Mouse (Mus musculus): ENCODE measurements around the gene Mrpl10. TPM values are rescaled to one million over a fixed set of nuclear protein-coding genes. Genes with fewer than 3 reads are reported as not detected.

Mrpl10 gene
- 63.4 and 66.9 TPM in 2 replicates for polyA plus RNA-seq (2015; fragmentation: Nextera tagmentation; extraction: Ambion mirVana)

DNA sequence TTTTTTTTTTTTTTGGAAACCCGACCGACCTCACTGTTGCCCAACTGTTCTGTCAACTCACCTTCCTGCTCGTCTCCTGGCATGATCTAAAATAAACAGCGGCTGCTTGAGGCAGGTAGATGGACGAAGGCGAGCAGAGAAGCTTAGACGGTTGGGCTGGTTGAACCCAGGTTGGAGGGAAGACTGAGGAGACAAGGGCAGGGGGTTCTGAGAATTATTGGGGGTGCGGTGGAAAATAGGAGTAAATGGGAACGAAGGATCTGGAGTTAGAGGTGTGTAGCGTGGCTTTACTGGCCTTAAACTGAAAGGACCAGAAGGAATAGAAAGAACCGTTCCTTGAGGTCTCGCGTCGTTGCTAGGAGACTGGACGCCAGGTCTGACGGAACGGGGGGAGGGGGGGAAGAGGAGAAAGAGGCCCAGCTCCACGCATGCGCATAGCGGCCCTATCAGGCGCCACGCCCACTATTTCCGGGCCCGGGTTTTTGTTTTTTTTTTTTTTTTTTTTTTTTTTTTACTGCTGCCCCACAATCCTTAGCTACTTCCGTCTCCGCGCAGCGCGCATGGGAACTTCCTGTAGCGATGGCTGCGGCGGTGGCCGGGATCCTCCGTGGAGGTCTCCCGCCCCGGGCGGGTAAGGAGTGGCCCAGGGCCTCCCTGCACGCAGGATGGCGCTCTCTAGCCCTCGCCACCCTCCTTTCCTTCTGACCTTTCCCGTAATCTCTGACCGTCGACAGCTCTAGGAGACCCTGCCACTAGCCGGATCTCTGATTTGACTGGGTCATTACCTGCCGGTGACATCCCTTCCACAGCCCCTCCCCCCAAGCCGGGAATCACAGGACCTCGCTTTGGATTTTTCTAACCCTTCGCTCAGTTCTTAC, at the start of gene Mrpl10, which contains the start of gene Lrrc46:
Mrpl10 (plus strand) TSS at position 539 of the 878 bp plus-strand sequence.
Lrrc46 (minus strand) TSS at position 386 of the 878 bp plus-strand sequence.
- Histone ChIP-seq H3K27me3 (replicated peaks; ENCODE audit: control insufficient read depth, insufficient read depth, low read length) (no peaks in the 10 kb centered on the region), H3K27ac (ENCODE audit: low read depth, low read length) (peak within 1 kb of the TSS; percentile 76), H3K9ac (ENCODE audit: low read depth, low read length) (peak within 1 kb of the TSS; percentile 90), H3K4me3 (ENCODE audit: low read length) (peak within 1 kb of the TSS; percentile 82), H3K36me3 (ENCODE audit: control insufficient read depth, insufficient read depth, low read length) (peaks cover 5% of the 10 kb centered on the region), H3K4me2 (ENCODE audit: low read length) (peak within 1 kb of the TSS; percentile 88), H3K4me1 (ENCODE audit: control insufficient read depth, insufficient read depth, low read depth, low read length) (peaks cover 9% of the 10 kb centered on the region), H3K9me3 (ENCODE audit: control insufficient read depth, low read length) (no peaks in the 10 kb centered on the region)
- ATAC-seq, result peak; percentile 93
- under 1% methylated on average over 48 of the region's 48 CpGs for WGBS

DNA sequence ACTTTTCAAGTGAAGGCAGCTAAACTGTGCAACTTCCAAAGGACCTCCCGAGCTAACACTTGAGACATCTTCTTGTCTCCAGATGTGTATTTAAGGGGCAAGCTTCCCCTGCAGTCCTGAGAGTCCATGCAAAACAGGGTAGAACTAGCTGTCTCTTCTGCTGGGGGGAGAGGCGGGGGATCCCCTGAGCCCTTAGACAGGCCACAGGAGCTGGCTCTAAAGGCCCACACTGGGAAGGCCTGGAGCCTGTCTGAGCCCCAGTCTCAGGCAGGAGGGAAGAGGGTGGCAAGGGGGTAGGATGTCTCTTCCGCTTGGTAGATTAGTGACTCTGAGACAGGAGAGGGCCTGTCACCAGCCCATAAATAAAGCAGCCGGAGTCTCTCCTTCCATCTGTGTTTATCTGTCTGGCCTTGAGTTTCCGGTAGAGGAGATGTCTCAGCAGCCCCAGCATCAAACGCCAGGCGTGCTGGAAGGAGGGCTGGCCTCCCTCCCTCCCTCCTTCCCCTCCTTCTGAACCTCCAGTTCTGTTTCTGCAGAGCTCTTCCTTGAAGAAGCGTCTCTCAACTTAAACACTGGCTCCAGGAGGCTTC, 48.5 kb upstream of the Mrpl10 start:
- Histone ChIP-seq H3K4me3 (ENCODE audit: low read length) (no peak overlapping the region), H3K36me3 (ENCODE audit: control insufficient read depth, insufficient read depth, low read length) (no peaks in the 10 kb centered on the region), H3K9ac (ENCODE audit: low read depth, low read length) (no peak overlapping the region), H3K27ac (ENCODE audit: low read depth, low read length) (no peak overlapping the region), H3K4me1 (ENCODE audit: control insufficient read depth, insufficient read depth, low read depth, low read length) (peaks cover 12% of the 10 kb centered on the region), H3K4me2 (ENCODE audit: low read length) (no peak overlapping the region), H3K9me3 (ENCODE audit: control insufficient read depth, low read length) (no peaks in the 10 kb centered on the region), H3K27me3 (replicated peaks; ENCODE audit: control insufficient read depth, insufficient read depth, low read length) (no peaks in the 10 kb centered on the region)
- ATAC-seq, result no peak
- 62% methylated on average over 8 of the region's 8 CpGs for WGBS

DNA sequence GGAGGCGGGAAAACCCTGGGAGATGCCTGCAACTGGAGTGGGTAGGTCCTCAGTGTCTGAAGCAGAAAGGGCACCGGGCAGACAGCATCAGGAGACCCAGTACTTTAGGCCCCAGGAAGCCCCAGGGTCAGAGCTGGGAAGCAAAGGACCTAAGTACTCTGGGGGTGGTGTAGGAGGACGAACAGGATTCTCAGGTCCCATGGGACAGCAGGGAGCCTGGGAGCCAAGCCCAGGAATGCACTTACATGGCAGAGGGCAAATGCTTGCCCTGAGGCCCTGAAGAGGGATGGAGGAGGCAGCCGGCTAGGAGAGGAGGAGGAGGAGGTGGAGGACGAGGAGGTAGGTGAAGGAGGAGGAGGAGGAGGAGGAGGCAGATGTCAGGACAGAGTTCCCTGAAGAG, 46.3 kb upstream of the Mrpl10 start:
- Histone ChIP-seq H3K9me3 (ENCODE audit: control insufficient read depth, low read length) (no peaks in the 10 kb centered on the region), H3K4me2 (ENCODE audit: low read length) (no peak overlapping the region), H3K36me3 (ENCODE audit: control insufficient read depth, insufficient read depth, low read length) (no peaks in the 10 kb centered on the region), H3K27me3 (replicated peaks; ENCODE audit: control insufficient read depth, insufficient read depth, low read length) (no peaks in the 10 kb centered on the region), H3K27ac (ENCODE audit: low read depth, low read length) (no peak overlapping the region), H3K4me3 (ENCODE audit: low read length) (no peak overlapping the region), H3K9ac (ENCODE audit: low read depth, low read length) (no peak overlapping the region), H3K4me1 (ENCODE audit: control insufficient read depth, insufficient read depth, low read depth, low read length) (peaks cover 7% of the 10 kb centered on the region)
- no peak for ATAC-seq
- 30% methylated on average over 5 of the region's 5 CpGs for WGBS

DNA sequence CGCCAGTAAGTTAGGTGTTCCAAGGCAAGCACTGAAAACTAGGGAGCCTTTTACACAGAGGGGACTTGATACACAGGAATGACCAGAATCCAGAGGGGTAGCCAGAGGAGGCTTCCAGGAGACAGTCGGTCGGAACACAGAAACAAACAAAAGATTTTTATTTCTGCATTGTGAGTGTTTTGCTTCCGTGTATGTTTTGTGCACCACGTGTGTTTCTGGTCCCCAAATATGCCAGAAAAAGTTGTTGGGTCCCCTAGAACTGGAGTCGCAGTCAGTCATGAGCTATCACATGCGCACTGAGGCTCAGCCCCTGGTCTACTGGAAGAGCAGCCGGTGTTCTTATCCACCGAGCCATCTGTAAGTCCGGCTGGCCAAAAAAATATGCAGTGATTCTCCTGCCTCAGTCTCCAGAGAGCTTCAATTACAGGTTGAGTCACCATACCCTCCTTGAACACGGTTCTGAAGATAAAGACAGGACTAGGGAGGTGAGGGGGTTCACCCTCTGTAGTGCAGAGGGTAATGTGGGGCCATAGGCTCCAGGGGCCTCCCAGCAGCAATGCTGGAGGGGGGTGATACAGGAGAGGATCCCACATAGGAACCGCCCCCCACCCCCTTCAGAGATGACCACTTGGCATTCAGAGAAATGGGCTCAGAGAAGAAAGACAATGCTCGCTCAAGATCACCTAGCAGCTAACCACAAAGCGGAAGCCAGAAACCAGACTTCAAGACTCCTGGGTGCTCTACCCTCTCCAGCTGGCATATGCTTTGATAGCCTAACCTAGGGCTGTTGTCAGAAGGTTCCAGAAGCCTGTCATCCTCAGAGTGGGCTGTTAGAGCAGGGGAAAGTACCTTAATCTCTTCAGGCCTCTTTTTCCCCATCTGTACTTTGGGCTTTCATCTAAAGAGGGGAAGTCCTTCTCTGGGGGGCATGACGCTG, 45.3 kb upstream of the Mrpl10 start:
- ATAC-seq, result no peak
- whole genome bisulfite sequencing, result 79% methylated on average over 15 of the region's 15 CpGs
- H3K36me3 ChIP-seq (ENCODE audit: control insufficient read depth, insufficient read depth, low read length), result no peaks in the 10 kb centered on the region
- no peak overlapping the region for H3K4me3 ChIP-seq (ENCODE audit: low read length)
- H3K27me3 ChIP-seq (replicated peaks; ENCODE audit: control insufficient read depth, insufficient read depth, low read length), result no peaks in the 10 kb centered on the region; the same call in 1 of the 2 replicates
- H3K4me2 ChIP-seq (ENCODE audit: low read length), result no peak overlapping the region
- no peaks in the 10 kb centered on the region for H3K9me3 ChIP-seq (ENCODE audit: control insufficient read depth, low read length)
- no peak overlapping the region for H3K27ac ChIP-seq (ENCODE audit: low read depth, low read length)
- no peak overlapping the region for H3K9ac ChIP-seq (ENCODE audit: low read depth, low read length)
- peaks cover 7% of the 10 kb centered on the region for H3K4me1 ChIP-seq (ENCODE audit: control insufficient read depth, insufficient read depth, low read depth, low read length)

DNA sequence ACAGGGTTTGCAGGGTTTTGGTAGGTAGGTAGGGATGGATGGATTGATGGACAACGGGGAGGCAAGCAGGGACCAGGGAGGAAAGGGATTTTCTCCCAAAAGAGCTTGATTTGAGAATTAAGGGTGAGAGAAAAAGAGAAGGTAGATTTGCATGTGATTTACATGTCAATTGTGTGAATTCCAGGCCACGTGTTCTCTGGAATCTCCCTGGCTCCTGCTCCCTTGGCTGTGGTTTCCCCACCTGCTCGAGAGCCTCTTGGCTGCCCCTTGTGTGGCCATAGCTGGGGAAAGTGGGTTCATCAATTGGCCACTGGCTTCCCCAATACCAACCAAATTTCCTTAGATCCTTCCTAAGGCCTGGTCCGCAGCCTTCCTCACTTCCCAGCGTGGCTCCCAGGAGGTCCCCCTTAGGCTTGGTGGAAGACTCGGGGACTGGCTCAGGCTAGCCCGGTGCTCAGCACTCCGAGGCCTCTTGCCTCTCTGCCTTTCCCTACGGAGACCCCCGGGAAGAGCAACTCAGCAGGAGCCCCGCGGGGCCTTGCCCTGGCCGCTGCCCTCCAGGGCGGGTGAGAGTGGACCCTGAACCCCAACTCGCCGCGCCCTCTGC, 44.5 kb upstream of the Mrpl10 start:
- Histone ChIP-seq H3K36me3 (ENCODE audit: control insufficient read depth, insufficient read depth, low read length) (no peaks in the 10 kb centered on the region), H3K27ac (ENCODE audit: low read depth, low read length) (no peak overlapping the region), H3K4me2 (ENCODE audit: low read length) (peak overlapping the region; percentile 63), H3K9ac (ENCODE audit: low read depth, low read length) (peak overlapping the region; percentile 67), H3K27me3 (replicated peaks; ENCODE audit: control insufficient read depth, insufficient read depth, low read length) (no peaks in the 10 kb centered on the region; the same call in 1 of the 2 replicates), H3K4me3 (ENCODE audit: low read length) (peak overlapping the region; percentile 36), H3K9me3 (ENCODE audit: control insufficient read depth, low read length) (no peaks in the 10 kb centered on the region), H3K4me1 (ENCODE audit: control insufficient read depth, insufficient read depth, low read depth, low read length) (peaks cover 7% of the 10 kb centered on the region)
- 9% methylated on average over 17 of the region's 17 CpGs for WGBS
- ATAC-seq, result no peak

DNA sequence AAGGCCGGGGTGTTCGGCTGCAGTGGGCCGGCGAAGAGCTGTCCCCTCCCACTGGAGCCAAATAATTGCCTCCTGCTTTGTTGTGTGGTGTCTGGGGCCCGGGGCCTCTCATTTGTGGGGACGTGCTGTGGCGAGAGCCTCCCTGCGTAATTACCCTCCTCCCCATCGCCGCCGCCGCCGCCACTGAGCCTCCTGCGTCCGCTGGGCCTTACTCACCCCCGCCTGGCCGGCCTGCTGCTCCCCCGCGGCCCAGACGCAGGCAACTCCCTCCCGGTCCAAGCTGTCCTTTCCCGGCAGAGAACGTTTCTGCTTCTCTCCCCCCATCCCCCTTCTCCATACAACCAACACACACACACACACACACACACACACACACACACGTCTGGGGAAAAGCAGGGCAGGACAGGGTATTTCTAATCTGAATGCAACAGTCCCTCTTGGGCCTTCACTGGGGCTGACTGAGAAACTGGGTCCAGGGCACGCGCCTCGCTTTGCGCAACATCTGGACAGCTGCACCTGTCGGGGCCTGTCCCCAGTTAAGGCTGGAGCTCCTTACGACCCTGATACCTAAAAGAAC, 43.9 kb upstream of the Mrpl10 start:
- Histone ChIP-seq H3K27ac (ENCODE audit: low read depth, low read length) (no peak overlapping the region), H3K27me3 (replicated peaks; ENCODE audit: control insufficient read depth, insufficient read depth, low read length) (no peaks in the 10 kb centered on the region; the same call in 1 of the 2 replicates), H3K4me1 (ENCODE audit: control insufficient read depth, insufficient read depth, low read depth, low read length) (peaks cover 7% of the 10 kb centered on the region), H3K4me3 (ENCODE audit: low read length) (peak overlapping the region; percentile 36), H3K9me3 (ENCODE audit: control insufficient read depth, low read length) (no peaks in the 10 kb centered on the region), H3K36me3 (ENCODE audit: control insufficient read depth, insufficient read depth, low read length) (no peaks in the 10 kb centered on the region), H3K4me2 (ENCODE audit: low read length) (peak overlapping the region; percentile 63), H3K9ac (ENCODE audit: low read depth, low read length) (peak overlapping the region; percentile 67)
- peak; percentile 45; the same call in 1 of the 2 replicates for ATAC-seq
- 3% methylated on average over 30 of the region's 30 CpGs for WGBS

DNA sequence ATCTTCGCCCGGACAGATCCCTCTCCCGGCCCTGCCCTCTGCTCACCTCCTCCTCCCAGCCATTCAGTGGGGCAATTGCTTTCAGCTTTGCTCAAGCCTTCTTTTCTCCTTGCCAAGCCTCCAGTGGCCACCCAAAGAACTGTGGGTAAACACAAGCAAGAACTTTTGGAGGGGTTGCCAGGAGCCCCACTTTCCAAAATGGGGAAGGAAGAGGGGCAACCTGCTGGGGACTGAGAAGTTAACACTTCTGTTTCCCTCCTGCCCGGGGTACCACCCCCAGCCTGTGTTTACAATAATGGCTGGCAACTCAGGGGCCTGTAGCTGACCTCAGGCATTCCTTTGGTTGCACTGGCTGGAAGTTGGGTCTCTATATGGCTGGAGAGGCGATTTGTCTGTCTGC, 38.2 kb upstream of the Mrpl10 start:
- no peak overlapping the region for H3K9ac ChIP-seq (ENCODE audit: low read depth, low read length)
- no peak overlapping the region for H3K4me3 ChIP-seq (ENCODE audit: low read length)
- no peaks in the 10 kb centered on the region for H3K4me1 ChIP-seq (ENCODE audit: control insufficient read depth, insufficient read depth, low read depth, low read length)
- no peak overlapping the region for H3K27ac ChIP-seq (ENCODE audit: low read depth, low read length)
- WGBS, result 36% methylated on average over 5 of the region's 5 CpGs
- no peaks in the 10 kb centered on the region for H3K9me3 ChIP-seq (ENCODE audit: control insufficient read depth, low read length)
- no peak for ATAC-seq
- no peaks in the 10 kb centered on the region for H3K36me3 ChIP-seq (ENCODE audit: control insufficient read depth, insufficient read depth, low read length)
- H3K4me2 ChIP-seq (ENCODE audit: low read length), result no peak overlapping the region
- no peaks in the 10 kb centered on the region; the same call in 1 of the 2 replicates for H3K27me3 ChIP-seq (replicated peaks; ENCODE audit: control insufficient read depth, insufficient read depth, low read length)

DNA sequence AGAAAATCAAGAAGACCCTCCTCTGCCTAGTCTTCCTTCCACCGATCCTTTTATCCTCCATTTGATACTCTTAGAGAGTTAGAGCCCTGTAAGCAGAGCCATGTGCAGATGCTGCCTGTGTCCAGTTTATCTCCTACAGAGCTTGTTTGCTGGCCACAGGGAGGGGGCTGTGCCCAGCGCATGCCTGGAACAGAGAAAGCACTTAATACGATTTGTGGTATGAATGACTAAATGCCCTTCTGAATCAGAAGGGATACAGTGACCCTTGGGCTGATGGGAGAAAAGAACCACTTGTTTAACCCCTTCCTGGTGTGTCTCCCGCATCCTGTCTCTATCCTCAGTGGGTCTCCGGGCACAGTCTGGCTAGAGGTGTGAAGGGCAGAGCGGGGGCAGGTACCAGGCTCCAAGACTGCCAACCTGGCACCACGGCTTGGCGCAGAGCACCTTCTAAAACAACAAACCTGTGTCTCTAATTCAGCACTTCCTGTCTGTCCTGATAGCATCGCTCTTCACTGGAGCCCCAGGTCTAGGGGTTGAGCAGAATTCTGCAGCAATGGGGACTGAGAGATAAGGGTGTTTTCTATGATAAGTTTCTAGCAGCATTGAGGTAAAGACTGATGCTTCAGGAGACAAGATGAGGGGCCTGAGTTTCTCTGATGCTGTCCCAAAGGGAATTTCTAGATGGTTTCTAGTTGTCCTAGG, 34.1 kb upstream of the Mrpl10 start:
- Histone ChIP-seq H3K4me3 (ENCODE audit: low read length) (no peak overlapping the region), H3K9ac (ENCODE audit: low read depth, low read length) (no peak overlapping the region), H3K27ac (ENCODE audit: low read depth, low read length) (no peak overlapping the region), H3K27me3 (replicated peaks; ENCODE audit: control insufficient read depth, insufficient read depth, low read length) (no peaks in the 10 kb centered on the region; the same call in none of the 2 replicates), H3K4me2 (ENCODE audit: low read length) (no peak overlapping the region), H3K36me3 (ENCODE audit: control insufficient read depth, insufficient read depth, low read length) (no peaks in the 10 kb centered on the region), H3K4me1 (ENCODE audit: control insufficient read depth, insufficient read depth, low read depth, low read length) (no peaks in the 10 kb centered on the region), H3K9me3 (ENCODE audit: control insufficient read depth, low read length) (no peaks in the 10 kb centered on the region)
- WGBS, result 77% methylated on average over 9 of the region's 9 CpGs
- ATAC-seq, result no peak

Data from hindbrain, embryonic 16.5 days (tissue).